Mouse (Mus musculus): ENCODE results near the gene Ltbp4.

The Ltbp4 gene

DNA sequence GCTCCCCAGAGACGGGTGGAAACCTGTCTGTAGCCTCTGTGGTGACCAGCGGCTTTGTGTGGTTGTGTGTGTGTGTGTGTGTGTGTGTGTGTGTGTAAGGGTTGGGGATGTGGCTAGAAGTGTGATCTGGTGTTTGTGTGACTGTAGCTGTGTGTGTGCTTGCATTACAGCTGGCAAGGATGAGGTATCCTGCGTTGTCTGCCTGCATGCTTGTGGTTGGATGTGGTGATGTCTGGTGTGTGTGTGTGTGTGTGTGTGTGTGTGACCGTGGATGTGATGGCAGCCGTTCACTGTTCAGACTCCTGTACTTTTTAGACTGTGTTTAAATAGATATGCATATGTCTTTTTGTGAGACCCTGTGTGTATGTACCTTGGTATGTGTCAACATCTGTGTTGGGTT lies 77.7 kb downstream of the Ltbp4 start:
- in situ Hi-C loops (cut with MboI): no loop called here

DNA sequence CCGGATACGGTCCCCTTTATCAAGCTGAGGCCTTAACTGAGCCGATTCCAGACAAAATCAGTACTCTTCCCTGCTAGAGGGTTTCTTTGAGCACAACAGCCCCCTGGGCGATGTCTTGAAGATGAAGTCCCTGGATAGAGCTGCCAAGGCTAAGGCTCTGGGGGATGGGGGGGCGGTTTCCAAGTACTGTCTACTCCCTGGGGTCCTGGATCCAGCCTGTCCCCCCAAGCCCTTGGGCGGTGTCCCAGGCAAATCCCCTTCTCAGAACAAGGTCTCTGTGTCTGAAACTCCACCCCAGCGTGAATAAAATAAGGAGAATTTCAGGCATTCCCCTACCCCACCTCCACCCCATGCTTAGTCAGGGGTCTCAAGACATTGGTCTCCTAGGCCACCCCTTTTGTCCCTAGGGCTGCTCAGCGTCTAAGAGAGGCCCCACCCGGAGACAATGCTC lies 78.2 kb downstream of the Ltbp4 start:
- in situ Hi-C loops (cut with MboI): no loop called here

DNA sequence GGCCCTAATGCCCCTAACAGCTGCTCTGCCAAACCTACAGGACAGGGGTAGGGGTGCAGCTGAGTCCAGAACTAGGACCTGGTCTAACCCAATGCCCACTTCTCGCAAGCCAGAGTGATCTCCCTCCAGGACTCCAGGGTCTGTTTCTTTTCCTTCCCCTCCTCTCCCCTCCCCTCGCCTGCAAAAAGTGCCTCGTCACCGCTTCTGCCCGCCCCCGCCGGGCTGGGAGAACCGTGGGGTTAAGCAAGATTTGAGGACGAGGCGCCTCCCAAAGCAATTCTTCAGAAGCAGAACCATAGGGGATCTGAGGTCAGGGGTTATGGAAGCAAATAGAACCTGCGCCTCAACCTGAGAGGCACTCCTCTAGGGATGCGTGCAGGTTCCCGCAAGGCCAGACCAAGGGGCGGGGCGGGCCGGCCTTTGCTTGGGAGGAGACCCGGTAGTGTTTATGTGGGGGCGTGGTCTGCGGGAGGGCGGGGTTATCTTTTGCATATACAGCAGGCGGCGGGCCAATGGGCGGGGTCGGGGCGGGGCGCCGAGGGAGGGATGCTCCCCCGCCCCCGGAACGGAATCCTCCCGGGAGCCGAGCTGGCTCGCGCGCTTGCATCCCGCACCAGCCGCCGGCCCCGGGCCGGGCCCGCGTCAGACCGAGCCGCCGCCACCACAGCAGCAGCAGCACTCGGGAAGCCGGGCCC lies 79.1 kb downstream of the Ltbp4 start, which contains the start of gene Numbl:
Numbl (plus strand) TSS at position 229 of the 695 bp plus-strand sequence.
- in situ Hi-C loops (cut with MboI): no loop called here

- in situ Hi-C loops (cut with MboI): no loop called here
Measured at GRCm38 (mm10) chr7:27257852-27258204, 79.7 kb downstream of the Ltbp4 start.

DNA sequence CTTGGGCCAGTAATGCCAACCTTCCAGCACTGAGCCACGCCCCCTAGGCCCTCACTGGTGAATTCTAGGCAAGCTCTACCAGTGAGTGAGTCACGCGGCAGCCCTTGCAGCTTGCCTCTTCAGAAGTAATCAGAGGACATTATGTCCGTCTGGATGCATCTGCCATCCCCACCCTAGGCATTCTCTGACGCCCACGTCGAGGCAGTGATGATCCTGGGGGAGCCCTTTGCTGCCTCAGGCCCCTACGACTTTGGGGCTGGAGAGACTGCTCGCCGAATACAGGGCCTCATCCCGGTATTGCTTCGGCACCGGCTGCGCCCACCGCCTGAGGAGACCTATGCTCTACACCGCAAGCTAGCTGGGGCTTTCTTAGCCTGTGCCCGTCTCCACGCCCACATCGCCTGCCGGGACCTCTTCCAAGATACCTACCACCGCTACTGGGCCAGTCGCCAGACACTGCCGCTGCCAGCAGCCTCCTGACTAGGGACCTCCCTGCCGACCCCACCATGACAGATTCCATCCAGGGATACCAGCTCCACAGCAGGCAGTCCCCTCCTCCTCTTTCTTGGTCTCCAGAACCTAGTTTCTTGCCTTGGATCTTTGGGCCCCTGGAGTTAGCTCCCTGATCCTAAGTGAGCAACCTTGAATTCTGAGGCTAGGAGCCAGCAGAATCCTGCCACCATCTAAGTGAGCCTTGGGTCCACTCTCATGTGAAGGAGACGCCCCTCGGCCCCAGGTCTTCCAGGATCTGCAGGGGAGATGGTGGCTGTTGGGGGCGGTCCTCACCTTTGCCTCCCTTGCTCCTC lies 80.2 kb downstream of the Ltbp4 start:
- in situ Hi-C loops (cut with MboI): no loop called here

GRCm38 (mm10) chr7:27255721-27256120 lies 81.8 kb downstream of the Ltbp4 start:
- in situ Hi-C loops (cut with MboI): no loop called here

Data from mature B cell (primary cell).